Mouse (Mus musculus): ENCODE data around the gene Rasa3.

DNA sequence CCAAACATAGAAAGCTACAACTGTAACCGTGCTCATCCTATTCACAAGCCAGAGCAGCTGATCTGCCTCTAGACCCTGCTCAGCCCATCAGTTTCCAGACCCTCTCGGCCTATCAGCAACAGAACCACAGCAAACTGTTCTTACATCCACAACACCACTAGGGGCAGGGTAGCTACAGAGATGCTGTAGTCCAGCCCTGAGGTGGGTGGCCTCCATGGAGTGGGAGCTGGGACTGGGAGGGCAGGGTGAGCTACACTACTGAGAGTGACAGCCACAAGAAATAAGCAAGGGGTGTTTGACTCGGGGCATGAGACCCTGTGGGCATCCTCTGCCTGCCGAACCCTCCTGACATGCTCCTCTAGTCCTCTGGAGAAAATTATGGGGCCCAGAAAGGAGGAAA is 9.5 kb downstream of the Rasa3 start:
- TF ChIP-seq CTCF (IDR thresholded peaks at IDR 0.05) (peak; percentile 77), EP300 (IDR thresholded peaks at IDR 0.05) (no peak)

All from lung, postnatal 0 days (tissue).